Mouse (Mus musculus) left cerebral cortex, adult 2 months (tissue): ENCODE results near the gene Med13l. TPM values are rescaled to one million over a fixed set of nuclear protein-coding genes. Genes with fewer than 3 reads are reported as not detected.

Experiments
- DNase-seq, 2 experiments: peaks; one replicate each; pipeline ENCODE4 v3.0.0; 2021 to 2022; ENCODE audit warnings: low spot score in 2 of 2, mixed read lengths in 1 of 2; ENCODE audit errors: extremely low spot score in 1 of 2
- H3K27ac ChIP-seq: fragments of 200-600 bp; 2 replicates; pipeline ENCODE4 v1.8.1; 2022
- H3K4me3 ChIP-seq: fragments of 200-600 bp; 2 replicates; pipeline ENCODE4 v1.8.1; 2022
- CTCF ChIP-seq: fragments of 200-600 bp; IDR thresholded peaks from 2 replicates; pipeline ENCODE4 v1.8.1; 2022; ENCODE audit warnings: antibody characterized with exemption, mild to moderate bottlenecking, moderate library complexity
- intact Hi-C: fragments of 180-260 bp; cut with DNase I; formaldehyde crosslinking; loops from one replicate; pipeline ENCODE4 v1.15.1; 2025
- total RNA-seq, 2 experiments: library from RNA; stranded (reverse); gene quantifications; 2 replicates each; pipeline ENCODE4 v1.2.3; 2021

Med13l gene
- total RNA-seq, 2 experiments from 2014 or later = 118 to 123 TPM

DNA sequence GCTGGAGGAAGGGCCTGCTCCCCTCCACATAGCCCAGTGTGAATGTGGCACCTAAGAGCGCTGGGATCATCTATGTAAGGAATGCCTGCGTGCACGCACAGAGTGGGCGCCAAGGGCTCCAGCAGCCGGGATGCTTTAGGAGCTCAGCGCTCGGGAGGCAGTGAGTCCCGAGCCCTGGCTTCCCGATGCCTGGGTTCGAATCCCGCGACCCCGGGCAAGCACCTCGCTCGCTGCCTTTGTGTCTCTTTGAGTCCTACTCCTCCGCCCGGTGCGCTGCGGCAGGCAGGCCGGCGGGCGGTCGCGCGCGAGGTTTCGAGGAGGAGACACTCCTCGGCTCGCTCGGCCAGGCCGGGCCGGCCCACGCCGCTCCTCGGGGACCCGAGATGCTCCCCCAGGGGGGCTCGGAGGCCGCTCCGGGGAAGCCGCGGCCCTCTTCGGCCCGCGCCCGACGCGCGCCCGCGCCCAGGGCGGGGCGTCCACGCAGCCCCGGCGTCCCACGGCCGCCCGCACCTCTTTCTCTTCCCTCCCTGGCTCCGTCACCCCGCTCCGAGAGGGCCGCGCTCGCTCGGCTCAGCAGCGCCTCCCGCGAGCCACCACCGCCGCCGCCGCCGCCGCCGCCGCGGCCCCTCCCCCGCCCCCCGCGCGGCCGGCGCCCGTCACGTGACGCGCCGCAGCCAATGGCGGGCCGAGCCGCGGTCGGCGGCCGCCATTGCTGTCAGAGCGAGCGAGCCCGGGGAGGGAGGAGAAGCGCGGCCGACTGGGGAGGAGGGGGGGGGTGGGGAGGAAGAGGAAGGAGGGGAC lies 695 bp upstream of the Med13l start:
- peak; percentile 28 for TF ChIP-seq CTCF
- DNase-seq = peak; percentile 82 to 86
- intact Hi-C loops = loop anchor here (1.0 to 5.0 kb wide), 5 partner anchors 35 to 287 kb away; no protein-coding TSS in a partner anchor
- Histone ChIP-seq H3K27ac (peak overlapping the region; percentile 95), H3K4me3 (peak overlapping the region; percentile 68)

DNA sequence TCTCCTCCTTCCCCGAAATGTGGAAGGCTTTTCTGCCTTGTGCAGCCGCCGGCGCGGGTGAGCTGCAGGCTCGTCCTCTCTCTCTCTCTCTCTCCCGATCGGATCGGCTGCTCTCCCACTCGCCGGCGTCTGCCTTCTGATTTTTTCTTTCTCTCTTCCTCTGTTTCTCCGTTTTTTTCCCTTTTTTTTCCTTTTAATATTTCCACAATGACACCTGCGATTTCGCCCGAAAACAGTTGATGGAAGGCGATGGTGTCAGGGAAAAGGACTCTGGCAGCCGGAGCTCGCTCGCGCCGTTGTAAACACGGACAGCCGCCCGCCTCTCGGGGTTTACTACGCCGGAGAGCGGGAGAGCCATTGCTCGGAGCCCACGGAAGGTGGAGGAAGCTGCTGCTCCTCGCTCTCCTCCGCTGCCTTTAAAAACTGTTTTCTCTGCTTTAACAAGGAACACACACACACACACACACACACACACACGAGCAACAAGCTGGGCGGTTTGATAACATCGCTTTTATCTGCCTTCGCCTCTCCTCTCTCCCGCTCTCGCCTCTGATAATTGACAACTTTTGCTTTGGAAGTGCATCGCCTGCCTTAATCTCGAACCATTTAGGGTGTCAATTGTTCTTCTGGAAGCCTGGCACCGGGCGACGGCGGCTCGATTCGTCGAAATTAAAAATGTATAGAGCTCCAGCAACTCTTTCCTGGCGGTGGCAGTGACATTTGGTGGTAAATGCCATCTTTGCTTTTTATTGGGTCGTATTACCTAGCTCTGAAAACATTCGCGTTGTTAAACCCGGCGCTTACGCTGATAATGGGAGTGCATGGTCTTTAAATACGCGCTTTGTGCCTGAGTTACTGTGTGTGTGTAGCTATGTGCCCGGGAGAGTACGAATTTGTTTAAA lies 858 bp downstream of the Med13l start:
- TF ChIP-seq CTCF = no peak
- intact Hi-C loops = loop anchor here (2.0 kb wide), 2 partner anchors 33 to 135 kb away; no protein-coding TSS in a partner anchor
- peak overlapping the region; percentile 84 for H3K4me3 ChIP-seq
- H3K27ac ChIP-seq = peak overlapping the region; percentile 86
- peak in 1 of 2 experiments; percentile 39 for DNase-seq

DNA sequence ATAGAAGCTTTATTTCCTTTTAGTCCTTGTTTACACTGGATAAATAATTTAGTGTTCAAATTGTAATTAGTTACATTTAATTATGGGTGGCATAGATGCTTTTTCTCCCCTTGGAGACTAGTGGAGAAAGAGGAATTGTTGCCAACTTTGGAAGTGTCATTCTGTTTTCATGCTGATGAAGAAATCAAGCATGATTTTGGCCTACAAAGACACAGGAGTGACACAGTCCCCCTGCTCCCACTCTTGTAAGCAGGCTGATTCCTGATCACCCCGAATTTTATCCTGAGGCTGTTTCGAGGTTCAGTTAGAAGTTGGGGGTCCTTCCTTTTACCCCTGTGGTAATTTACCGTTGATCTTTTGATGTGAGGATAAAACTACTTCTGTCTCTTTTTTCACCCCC lies 1.7 kb downstream of the Med13l start:
- no peak for TF ChIP-seq CTCF

DNA sequence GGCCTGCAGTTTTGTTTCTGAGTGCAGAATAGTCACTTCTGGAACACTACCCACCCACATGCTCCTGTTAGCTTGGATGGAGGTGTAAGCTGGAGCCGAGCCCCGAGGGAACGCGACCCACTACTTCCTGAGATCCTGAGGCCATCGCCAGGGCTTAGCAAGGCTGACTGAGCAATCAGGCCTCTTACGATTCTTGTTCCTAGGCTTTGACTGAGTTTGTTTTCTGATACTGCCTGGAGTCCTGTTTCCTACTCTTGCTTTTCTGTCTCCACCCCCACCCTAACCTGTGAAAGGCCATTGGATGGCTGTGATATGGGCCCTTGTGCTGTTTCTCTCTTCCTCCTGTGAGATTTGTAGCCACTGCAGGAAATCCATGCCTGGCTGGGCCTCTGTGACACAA lies 3.1 kb downstream of the Med13l start:
- DNase-seq = no peak
- H3K27ac ChIP-seq = no peak overlapping the region
- no peak overlapping the region for H3K4me3 ChIP-seq
- intact Hi-C loops = loop anchor here (1.0 kb wide), 1 partner anchor 48 kb away; no protein-coding TSS in a partner anchor
- no peak for TF ChIP-seq CTCF

More for the DNA sequence above, 1.7 kb downstream of the Med13l start:
- intact Hi-C loops = no loop called here
- no peak for DNase-seq
- Histone ChIP-seq H3K4me3 (peak overlapping the region; percentile 84), H3K27ac (no peak overlapping the region)

DNA sequence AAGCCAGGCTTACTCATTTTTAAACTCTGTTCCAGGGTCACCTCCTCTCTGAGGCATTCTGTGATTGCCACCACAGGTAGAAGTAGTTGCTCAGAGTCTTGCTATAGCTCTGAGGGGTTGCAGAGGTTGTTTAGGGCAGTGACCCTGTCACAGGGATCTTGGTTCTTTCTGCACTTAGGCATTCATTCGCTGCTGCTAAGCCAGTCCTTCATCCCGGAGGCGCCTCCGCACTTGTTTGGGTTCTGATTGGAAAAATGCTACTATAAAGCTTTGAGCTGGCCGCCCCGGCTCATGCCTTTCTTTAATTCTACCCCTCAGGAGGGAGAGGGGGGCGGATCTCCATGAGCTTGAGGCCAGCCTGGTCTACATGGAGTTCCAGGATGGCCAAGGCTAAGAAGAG lies 6.9 kb downstream of the Med13l start:
- no peak for DNase-seq
- no peak overlapping the region for H3K4me3 ChIP-seq
- intact Hi-C loops = no loop called here
- no peak for TF ChIP-seq CTCF
- no peak overlapping the region for H3K27ac ChIP-seq

DNA sequence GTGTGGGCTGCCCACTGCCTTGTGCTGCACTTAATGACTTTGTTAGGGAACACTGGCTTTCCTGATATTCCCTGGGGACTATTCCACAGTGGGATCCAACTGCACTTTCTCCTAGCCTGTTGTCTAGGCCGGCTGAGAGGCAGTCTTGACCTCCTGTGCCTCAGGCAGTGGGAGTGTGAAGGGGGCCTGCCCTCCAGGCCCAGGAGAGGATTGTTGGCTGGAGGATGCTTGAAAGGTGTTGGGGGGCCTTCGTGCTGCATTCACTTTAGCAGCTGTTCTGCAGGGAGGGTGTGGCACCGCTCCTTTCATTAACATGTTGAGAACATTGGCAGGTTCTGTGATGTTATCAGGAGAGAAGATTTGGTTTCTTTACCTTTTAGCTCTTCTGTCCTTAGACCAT lies 8.5 kb downstream of the Med13l start:
- Histone ChIP-seq H3K4me3 (no peak overlapping the region), H3K27ac (no peak overlapping the region)
- intact Hi-C loops = no loop called here
- no peak for TF ChIP-seq CTCF
- DNase-seq = no peak

DNA sequence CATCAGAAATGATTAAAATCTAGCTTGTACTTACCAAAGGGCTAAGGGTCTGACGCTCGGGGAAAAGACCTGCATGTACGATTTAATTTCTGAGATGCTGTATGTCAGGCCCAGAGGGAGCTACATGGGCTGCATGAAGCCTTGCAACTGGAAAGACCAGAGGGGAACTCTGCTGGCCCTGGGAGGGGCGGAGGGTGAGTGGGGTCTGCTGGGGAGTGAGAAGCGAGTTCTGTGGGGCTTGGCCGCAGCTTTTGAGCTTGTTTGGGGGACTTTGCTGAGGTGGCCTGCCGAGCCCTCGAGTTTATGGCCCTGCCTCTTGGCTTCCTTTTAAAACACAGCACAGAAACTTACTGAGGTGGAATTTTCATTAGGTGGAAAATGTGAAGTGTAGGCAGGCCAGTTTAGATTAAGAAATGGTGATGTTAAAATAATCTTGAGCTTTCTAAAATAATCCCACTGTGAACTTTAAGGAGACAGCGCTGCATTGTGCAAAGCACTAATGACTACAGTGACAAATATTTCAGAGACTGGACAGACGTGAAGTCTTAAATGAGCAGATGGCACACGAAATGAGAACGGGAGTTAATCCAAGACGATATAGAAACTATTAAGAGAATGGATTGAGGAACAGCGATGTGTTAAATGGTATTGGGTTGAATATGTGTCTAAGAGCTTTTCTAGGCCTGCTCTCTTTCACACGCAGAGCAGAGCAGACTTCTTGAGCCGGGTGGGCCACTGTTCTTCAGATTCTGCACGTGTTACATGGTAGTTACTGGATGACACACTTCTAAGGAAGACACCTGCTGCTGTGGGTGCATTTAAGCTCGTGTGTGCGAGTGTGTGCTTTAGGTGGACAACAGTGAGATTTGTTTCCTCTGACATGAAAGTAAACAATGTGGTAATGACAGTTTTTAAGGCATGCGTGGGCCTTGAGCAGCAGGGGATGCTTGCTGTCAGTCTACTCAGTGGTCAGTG lies 9.4 kb downstream of the Med13l start:
- TF ChIP-seq CTCF = no peak
- intact Hi-C loops = no loop called here
- H3K27ac ChIP-seq = no peak overlapping the region

DNA sequence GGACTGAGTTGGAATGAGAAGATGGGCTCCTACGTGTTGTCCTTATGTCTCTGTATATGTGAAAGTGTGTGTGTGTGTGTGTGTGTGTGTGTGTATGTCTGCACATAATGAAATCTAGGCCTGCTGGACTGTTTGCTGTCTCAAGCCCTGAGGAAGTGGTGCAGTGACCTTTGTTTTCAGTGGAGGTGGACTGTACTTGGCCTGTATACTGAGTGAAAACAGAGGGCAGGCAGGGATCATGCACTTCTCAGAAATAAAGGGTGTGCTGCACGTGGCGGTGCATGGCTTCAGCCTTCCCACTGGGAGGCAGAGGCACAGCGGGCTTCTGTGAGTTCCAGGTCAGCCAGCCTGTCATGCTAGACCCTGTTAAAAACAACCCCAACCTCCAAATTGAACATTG lies 11.0 kb downstream of the Med13l start:
- H3K27ac ChIP-seq = no peak overlapping the region
- intact Hi-C loops = no loop called here
- no peak for DNase-seq
- no peak for TF ChIP-seq CTCF
- no peak overlapping the region for H3K4me3 ChIP-seq

More for the DNA sequence above, 9.4 kb downstream of the Med13l start:
- no peak for DNase-seq
- no peak overlapping the region for H3K4me3 ChIP-seq

DNA sequence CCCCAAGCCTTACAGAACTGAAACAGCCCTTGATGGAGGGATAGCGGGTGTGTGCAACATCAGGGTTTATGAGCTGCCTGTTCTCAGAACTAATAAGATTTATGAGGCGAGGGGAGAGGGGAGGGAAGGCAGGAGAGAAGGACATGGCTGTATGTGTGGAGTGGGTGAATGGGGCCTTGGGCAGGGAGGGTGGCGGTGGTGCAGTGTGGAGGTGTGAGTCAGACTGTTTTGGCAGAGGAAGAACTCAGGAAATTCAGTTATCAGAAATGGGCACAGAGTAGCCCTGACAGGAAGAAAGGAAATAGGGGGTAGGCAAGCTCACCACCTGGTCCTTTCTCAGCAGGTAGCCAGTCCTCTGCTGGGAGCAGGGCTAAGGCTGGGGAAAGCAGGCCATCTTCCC lies 13.8 kb downstream of the Med13l start:
- Histone ChIP-seq H3K4me3 (no peak overlapping the region), H3K27ac (no peak overlapping the region)
- intact Hi-C loops = no loop called here
- no peak for DNase-seq
- TF ChIP-seq CTCF = no peak

DNA sequence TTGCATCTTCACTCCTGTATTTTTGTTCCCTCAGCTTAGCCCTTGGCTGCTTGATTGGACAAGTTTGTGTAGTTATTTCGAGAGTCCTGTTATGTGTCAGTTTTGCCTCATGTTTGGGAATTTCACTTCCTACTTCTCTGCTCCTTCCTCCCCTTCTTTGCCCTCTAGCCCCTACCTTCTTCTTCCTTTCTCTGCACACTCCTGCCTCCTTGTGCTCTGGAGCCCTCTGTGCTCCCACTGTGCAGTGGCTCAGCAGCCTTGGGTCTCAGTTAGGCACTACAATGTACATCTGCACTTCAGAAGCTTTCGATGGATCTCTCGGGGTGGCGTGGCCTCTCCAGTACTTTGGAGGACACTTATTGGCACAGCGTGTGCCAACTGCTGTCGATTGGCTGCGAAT lies 14.5 kb downstream of the Med13l start:
- no peak overlapping the region for H3K27ac ChIP-seq
- TF ChIP-seq CTCF = no peak
- DNase-seq = no peak
- intact Hi-C loops = no loop called here
- H3K4me3 ChIP-seq = no peak overlapping the region

DNA sequence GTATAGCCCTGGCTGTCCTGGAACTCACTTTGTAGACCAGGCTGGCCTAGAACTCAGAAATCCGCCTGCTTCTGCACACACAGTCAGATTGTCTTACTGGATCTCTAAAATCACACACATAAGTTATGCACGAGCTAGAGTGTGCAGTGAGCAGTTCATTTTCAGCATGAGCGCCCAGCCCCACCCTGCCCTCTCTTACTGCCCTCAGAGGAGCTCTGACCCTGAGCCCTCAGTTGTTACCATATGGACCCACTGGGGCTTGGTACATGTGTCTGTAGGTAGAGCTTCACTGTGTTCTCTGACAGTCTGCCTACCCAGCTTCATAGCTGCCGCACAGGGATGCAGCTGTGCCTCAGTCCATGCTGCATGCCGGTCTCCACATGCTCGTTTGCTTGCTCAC lies 15.4 kb downstream of the Med13l start:
- no peak for DNase-seq
- Histone ChIP-seq H3K27ac (no peak overlapping the region), H3K4me3 (no peak overlapping the region)
- intact Hi-C loops = no loop called here
- TF ChIP-seq CTCF = no peak
